Mouse (Mus musculus) cerebellum, adult 9-11 months (tissue): ENCODE data around the gene Gm9747.

Experiments
- DNase-seq: peaks from one replicate; pipeline ENCODE4 v3.0.0; 2022

Gm9747 gene

GRCm38 (mm10) chr1:82258331-82258730 is 25.4 kb downstream of the Gm9747 start:
- DNase-seq = no peak

- no peak for DNase-seq
These were observed 27.1 kb downstream of the Gm9747 start for GRCm38 (mm10) chr1:82260055-82260454.

DNA sequence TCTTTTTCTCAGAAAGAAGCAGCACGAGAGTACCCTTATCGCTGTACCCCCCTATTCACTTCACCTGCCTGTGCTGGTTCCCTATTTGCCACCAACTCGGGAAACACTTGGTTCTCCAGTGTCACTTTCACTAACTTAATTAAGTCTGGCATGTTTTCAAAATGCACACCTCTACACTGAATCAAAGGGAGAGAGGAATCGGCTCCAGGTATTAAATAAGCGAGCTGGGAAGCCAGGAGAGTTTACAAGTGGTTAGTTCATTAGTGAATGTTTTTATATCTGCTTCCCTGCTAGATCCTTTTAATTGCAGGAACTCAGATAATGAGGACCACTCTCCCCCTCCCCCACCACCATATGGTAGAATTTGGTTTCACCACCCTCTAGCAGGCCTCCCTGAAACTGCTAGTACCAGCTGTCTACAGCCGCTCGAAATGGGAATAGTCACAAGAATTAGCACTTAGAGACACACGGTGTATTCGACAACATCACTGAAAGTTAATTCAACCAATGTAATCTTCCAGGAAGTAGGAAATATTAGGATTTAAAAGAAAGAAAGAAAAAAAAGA is 28.2 kb downstream of the Gm9747 start:
- DNase-seq = peak; percentile 69

- no peak for DNase-seq
These were observed 28.7 kb downstream of the Gm9747 start for GRCm38 (mm10) chr1:82261638-82262037.

GRCm38 (mm10) chr1:82262331-82262730 is 29.4 kb downstream of the Gm9747 start:
- peak; percentile 90 for DNase-seq

DNA sequence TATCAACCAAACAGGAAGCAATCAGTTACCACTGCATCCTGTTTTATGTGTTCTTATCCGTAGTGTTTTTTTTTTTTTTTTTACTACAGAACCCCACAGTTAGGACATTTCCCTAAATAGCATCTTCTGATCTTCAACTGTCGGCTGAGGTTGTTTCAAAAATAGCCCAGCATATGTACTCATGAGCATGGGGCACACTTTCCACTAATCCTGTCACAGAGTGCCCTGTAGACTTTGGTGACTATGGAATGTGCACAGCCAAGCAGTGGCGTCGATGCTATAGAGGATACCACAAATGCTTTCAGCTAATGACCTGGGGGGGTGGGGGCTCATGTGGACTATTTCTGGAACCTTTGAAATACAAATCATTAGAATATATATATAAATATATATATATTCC is 34.6 kb downstream of the Gm9747 start:
- DNase-seq = no peak

DNA sequence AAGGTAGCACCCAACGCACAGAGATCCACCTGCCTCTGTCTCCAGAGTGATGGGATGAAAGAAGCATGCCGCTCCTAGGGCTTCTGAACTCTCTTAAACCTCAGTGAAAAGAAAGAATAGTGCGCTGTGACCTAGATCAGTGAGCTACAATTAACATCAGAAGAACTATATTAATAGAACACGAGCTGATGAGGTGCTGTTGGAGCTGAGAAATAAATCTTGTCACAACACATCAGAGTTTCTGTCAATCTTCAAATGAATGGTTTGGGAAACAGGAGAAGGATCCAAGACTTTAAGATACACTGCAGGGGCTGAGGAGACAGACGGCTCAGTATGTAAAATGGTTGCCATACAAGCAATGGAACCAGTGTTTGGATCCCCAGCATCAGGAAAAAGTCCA is 39.3 kb downstream of the Gm9747 start:
- no peak for DNase-seq

- no peak for DNase-seq
These were observed 40.6 kb downstream of the Gm9747 start for GRCm38 (mm10) chr1:82273529-82273928.

GRCm38 (mm10) chr1:82274361-82274760 is 41.4 kb downstream of the Gm9747 start:
- DNase-seq = no peak

DNA sequence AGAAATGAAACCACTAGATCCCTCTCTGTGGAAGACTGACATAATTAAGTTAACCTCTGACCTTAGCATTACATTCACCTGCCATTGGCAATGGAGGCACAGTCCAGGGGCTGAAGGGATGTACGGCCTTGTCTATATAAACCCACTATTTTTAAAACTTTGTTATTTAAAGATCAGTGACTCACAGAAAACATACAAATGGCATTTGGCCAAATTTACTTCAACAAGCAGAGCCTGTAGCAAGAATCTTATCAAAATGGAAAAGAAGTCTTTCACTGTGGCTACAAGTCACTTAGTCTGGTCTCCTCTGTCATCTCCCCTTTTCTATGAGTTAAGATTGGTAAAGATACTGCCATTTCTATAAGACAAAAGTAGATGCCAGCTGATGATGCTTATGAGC is 46.9 kb downstream of the Gm9747 start:
- DNase-seq = no peak

DNA sequence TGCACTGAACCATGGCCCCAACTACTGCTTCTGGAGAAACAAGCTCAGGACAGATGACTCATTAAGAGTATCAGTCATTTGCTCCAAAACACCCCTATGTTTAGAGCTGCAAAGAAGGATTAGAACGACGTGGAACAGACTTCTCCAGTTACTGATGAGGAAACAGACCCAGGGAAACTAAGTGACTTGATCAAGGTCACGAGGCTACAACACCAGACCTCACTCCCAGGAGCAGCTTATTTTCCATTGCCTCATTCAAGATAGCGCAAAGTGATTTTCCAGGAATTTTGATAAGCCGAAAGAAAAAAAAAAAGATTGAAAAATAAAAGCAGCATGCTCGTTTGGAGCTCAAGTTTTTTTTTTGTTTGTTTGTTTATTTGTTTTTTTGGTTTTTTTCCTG is 48.9 kb downstream of the Gm9747 start:
- DNase-seq = no peak

GRCm38 (mm10) chr1:82282992-82283611 is 50.2 kb downstream of the Gm9747 start:
- peak; percentile 94 for DNase-seq

GRCm38 (mm10) chr1:82283901-82284301 is 51.0 kb downstream of the Gm9747 start:
- peak; percentile 43 for DNase-seq

DNA sequence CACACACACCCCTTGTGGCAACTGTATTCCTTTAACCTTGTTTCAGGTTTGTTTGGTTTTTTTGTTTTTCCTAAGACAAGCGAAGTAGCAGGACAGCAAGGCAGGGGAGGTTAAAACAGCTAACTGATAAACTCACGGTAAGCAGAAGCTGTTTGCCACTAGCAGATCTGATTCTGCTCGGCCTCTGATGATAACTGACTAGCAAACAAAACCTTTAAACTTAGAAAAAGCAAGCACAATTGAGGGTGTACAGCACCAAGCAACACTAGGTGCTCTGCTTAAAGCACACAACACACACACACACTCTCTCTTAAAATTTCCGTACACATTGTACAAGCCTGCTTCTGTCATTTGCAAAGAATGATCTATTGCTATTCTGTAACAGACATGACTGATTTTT is 51.5 kb downstream of the Gm9747 start:
- DNase-seq = no peak
